Mouse (Mus musculus): ENCODE measurements at regions not wholly inside any gene's neighbourhood (a gene's known extent, or its start where the extent isn't known, plus 50 kb on each side); places are given as distances from the start of the nearest gene placed in this dataset.

DNA sequence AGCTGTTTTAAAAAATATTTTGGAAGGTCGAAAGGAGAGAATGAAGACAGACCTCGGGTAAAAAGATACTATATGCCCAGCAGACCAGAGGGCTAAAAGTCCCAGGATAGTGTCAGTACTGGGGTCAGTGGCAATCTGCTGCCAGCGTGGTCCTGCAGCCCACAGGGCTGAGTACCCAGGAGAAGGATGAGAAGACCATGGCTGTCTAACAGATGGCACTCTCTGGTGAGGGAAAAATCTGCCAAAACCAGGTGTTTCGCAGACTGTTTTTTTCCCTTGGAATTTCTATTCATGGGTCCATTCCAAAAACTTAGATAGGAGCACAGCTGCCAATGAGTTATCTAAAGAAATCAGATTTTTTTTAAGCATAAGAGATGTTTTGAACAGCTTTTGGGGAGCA, 202.5 kb upstream of the Tyrp1 start:
- TF ChIP-seq CTCF (IDR thresholded peaks at IDR 0.05; ENCODE audit: low read depth) (no peak), EP300 (IDR thresholded peaks at IDR 0.05; ENCODE audit: low read depth) (no peak)

Data from liver, postnatal 0 days (tissue).